Mouse (Mus musculus) stomach, embryonic 16.5 days (tissue): ENCODE data around the gene Olfr44. TPM values are rescaled to one million over a fixed set of nuclear protein-coding genes. Genes with fewer than 3 reads are reported as not detected.

Experiments used
- ATAC-seq: fragments of 200-750 bp; cut with Nextera tagmentation; 2 replicates; pipeline ENCODE4 v1.8.0; 2017; ENCODE audit warnings: moderate number of reproducible peaks, moderate TSS enrichment; ENCODE audit not compliant: insufficient read depth, low FRiP score
- H3K27ac ChIP-seq: fragments of 300-500 bp; sonication (generic); 2 replicates; pipeline ENCODE4 v1.5.1; 2014; ENCODE audit warnings: low read length
- H3K27me3 ChIP-seq: fragments of 300-500 bp; sonication (generic); 2 replicates; pipeline ENCODE4 v1.6.1; 2014; ENCODE audit warnings: low read length, control low read depth, mixed read lengths; ENCODE audit not compliant: control insufficient read depth, insufficient read depth
- H3K36me3 ChIP-seq: fragments of 300-500 bp; sonication (generic); 2 replicates; pipeline ENCODE4 v1.6.1; 2014; ENCODE audit warnings: low read length; ENCODE audit not compliant: control insufficient read depth, insufficient read depth
- H3K4me1 ChIP-seq: fragments of 300-500 bp; sonication (generic); 2 replicates; pipeline ENCODE4 v1.6.1; 2014; ENCODE audit warnings: low read length, control low read depth, mixed read lengths; ENCODE audit not compliant: control insufficient read depth, insufficient read depth
- H3K4me2 ChIP-seq: fragments of 300-500 bp; sonication (generic); 2 replicates; pipeline ENCODE4 v1.6.1; 2014; ENCODE audit warnings: low read depth, low read length, mixed read lengths
- H3K4me3 ChIP-seq: fragments of 300-500 bp; sonication (generic); replicated peaks from 2 replicates; pipeline ENCODE4 v1.5.1; 2014; ENCODE audit warnings: mild to moderate bottlenecking, low read length
- H3K9ac ChIP-seq: fragments of 300-500 bp; sonication (generic); 2 replicates; pipeline ENCODE4 v1.6.1; 2014; ENCODE audit warnings: low read length
- H3K9me3 ChIP-seq: fragments of 300-500 bp; sonication (generic); replicated peaks from 2 replicates; pipeline ENCODE4 v1.6.1; 2016; ENCODE audit warnings: low read length, control low read depth; ENCODE audit not compliant: control insufficient read depth
- WGBS: fragments of 180-500 bp; shearing (Covaris S2); extraction: QIAGEN DNeasy Blood & Tissue Kit; methylation state at CpG from one replicate; pipeline ENCODE4 v1.1.7; 2014; 5-methylcytosine and 5-hydroxymethylcytosine counted together
- polyA plus RNA-seq: library from polyadenylated mRNA; unstranded; fragments of >200 nt; fragmentation: Nextera tagmentation; extraction: Ambion mirVana; gene quantifications from 2 replicates; pipeline ENCODE4 v1.2.1, GENCODE M21; 2015

Gene Olfr44
- polyA plus RNA-seq, result not detected in 2 replicates

- no peaks in the 10 kb centered on the region for H3K4me1 ChIP-seq
- no peaks in the 10 kb centered on the region for H3K27me3 ChIP-seq
- no peak for ATAC-seq
- H3K4me2 ChIP-seq, result no peak within 1 kb of the TSS
- no peaks in the 10 kb centered on the region for H3K36me3 ChIP-seq
- H3K9ac ChIP-seq, result no peak within 1 kb of the TSS
- no peak within 1 kb of the TSS for H3K4me3 ChIP-seq
- H3K9me3 ChIP-seq, result no peaks in the 10 kb centered on the region
- 82% methylated on average over 2 of the region's 2 CpGs for WGBS
- no peak within 1 kb of the TSS for H3K27ac ChIP-seq
These were observed at the start of gene Olfr44 for GRCm38 (mm10) chr9:39493895-39494294. Olfr44 (minus strand) TSS chr9:39493995.

GRCm38 (mm10) chr9:39523616-39524285 is 30.0 kb upstream of the Olfr44 start:
- no peak for ATAC-seq
- H3K9me3 ChIP-seq, result no peaks in the 10 kb centered on the region
- no peaks in the 10 kb centered on the region for H3K4me1 ChIP-seq
- H3K9ac ChIP-seq, result no peak overlapping the region
- WGBS, result 58% methylated on average over 1 of the region's 1 CpGs
- no peaks in the 10 kb centered on the region for H3K27me3 ChIP-seq
- H3K27ac ChIP-seq, result no peak overlapping the region
- no peaks in the 10 kb centered on the region for H3K36me3 ChIP-seq
- H3K4me2 ChIP-seq, result no peak overlapping the region
- H3K4me3 ChIP-seq, result no peak overlapping the region

- Histone ChIP-seq H3K9me3 (no peaks in the 10 kb centered on the region), H3K36me3 (no peaks in the 10 kb centered on the region), H3K9ac (no peak overlapping the region), H3K4me2 (no peak overlapping the region), H3K27me3 (no peaks in the 10 kb centered on the region), H3K4me1 (no peaks in the 10 kb centered on the region), H3K4me3 (no peak overlapping the region), H3K27ac (no peak overlapping the region)
- no peak for ATAC-seq
These were observed 24.8 kb upstream of the Olfr44 start for GRCm38 (mm10) chr9:39518595-39518994.

- no peak within 1 kb of the TSS for H3K9ac ChIP-seq
- H3K4me2 ChIP-seq, result no peak within 1 kb of the TSS
- H3K4me1 ChIP-seq, result no peaks in the 10 kb centered on the region
- H3K4me3 ChIP-seq, result no peak within 1 kb of the TSS
- no peak for ATAC-seq
- no peaks in the 10 kb centered on the region for H3K36me3 ChIP-seq
- H3K27me3 ChIP-seq, result no peaks in the 10 kb centered on the region
- no peak within 1 kb of the TSS for H3K27ac ChIP-seq
- H3K9me3 ChIP-seq, result no peaks in the 10 kb centered on the region
- 48% methylated on average over 3 of the region's 3 CpGs for WGBS
These were observed 21.7 kb upstream of the Olfr44 start, which contains the start of gene Olfr957 for GRCm38 (mm10) chr9:39515531-39515930. Olfr957 (minus strand) TSS chr9:39515809.

- Histone ChIP-seq H3K9ac (no peak overlapping the region), H3K36me3 (no peaks in the 10 kb centered on the region), H3K4me3 (no peak overlapping the region), H3K4me1 (no peaks in the 10 kb centered on the region), H3K27ac (no peak overlapping the region), H3K27me3 (no peaks in the 10 kb centered on the region), H3K4me2 (no peak overlapping the region), H3K9me3 (no peaks in the 10 kb centered on the region)
- ATAC-seq, result no peak
- 77% methylated on average over 9 of the region's 9 CpGs for WGBS
These were observed 15.6 kb upstream of the Olfr44 start for GRCm38 (mm10) chr9:39509412-39509811.

- Histone ChIP-seq H3K4me2 (no peak overlapping the region), H3K9ac (no peak overlapping the region), H3K4me3 (no peak overlapping the region), H3K27ac (no peak overlapping the region), H3K36me3 (no peaks in the 10 kb centered on the region), H3K4me1 (no peaks in the 10 kb centered on the region), H3K9me3 (no peaks in the 10 kb centered on the region), H3K27me3 (no peaks in the 10 kb centered on the region)
- no peak for ATAC-seq
- 6% methylated on average over 6 of the region's 6 CpGs for WGBS
These were observed 15.2 kb upstream of the Olfr44 start for GRCm38 (mm10) chr9:39508998-39509397.

GRCm38 (mm10) chr9:39471844-39472243 is 22.0 kb downstream of the Olfr44 start, which contains the start of gene Olfr955:
Olfr955 (minus strand) TSS chr9:39471944.
- Histone ChIP-seq H3K27me3 (no peaks in the 10 kb centered on the region), H3K36me3 (no peaks in the 10 kb centered on the region), H3K4me3 (no peak within 1 kb of the TSS), H3K4me1 (no peaks in the 10 kb centered on the region), H3K4me2 (no peak within 1 kb of the TSS), H3K9ac (no peak within 1 kb of the TSS), H3K27ac (no peak within 1 kb of the TSS), H3K9me3 (no peaks in the 10 kb centered on the region)
- WGBS, result 43% methylated on average over 1 of the region's 1 CpGs
- no peak for ATAC-seq

GRCm38 (mm10) chr9:39456401-39456800 is 37.4 kb downstream of the Olfr44 start, which contains the start of gene Olfr954:
Olfr954 (plus strand) TSS chr9:39456701.
- 82% methylated on average over 6 of the region's 6 CpGs for WGBS

More at GRCm38 (mm10) chr9:39456401-39456800, 37.4 kb downstream of the Olfr44 start, which contains the start of gene Olfr954:
- Histone ChIP-seq H3K9me3 (no peaks in the 10 kb centered on the region), H3K4me1 (no peaks in the 10 kb centered on the region), H3K9ac (no peak within 1 kb of the TSS), H3K27me3 (no peaks in the 10 kb centered on the region), H3K27ac (no peak within 1 kb of the TSS), H3K4me2 (no peak within 1 kb of the TSS), H3K4me3 (no peak within 1 kb of the TSS), H3K36me3 (no peaks in the 10 kb centered on the region)
- no peak for ATAC-seq
